Mouse (Mus musculus): ENCODE data around the gene Nav3.
A peak's percentile ranks its signal among the peaks of the same experiment; 100 is the strongest.

- TF ChIP-seq POLR2A (IDR thresholded peaks at IDR 0.05; ENCODE audit: extremely low read depth, insufficient read depth, low read length) = no peak
- TF ChIP-seq CTCF (IDR thresholded peaks at IDR 0.05; ENCODE audit: extremely low read depth, insufficient read depth, low read length) = peak; percentile 77
These were observed 370.8 kb downstream of the Nav3 start for GRCm38 (mm10) chr10:110085156-110085555.
